7 mouse cellular contexts compared by ENCODE assay signal in genomic region chr6:5401394-5401793, GRCm38 (mm10). TPM values are rescaled to one million over a fixed set of nuclear protein-coding genes. Genes with fewer than 3 reads are reported as not detected.
DNase-seq lines count a peak whose midpoint lies in the region; ATAC-seq and TF ChIP-seq lines count a peak whose summit lies in the region.

No protein-coding gene starts in this region.

- peaks cover 5% of the 10 kb centered on the region; the same call in 1 of the 2 replicates for H3K4me1 ChIP-seq in hindbrain, embryonic 14.5 days (replicated peaks; ENCODE audit: control insufficient read depth, insufficient read depth, low read length)

- DNase-seq in MEL-GATA-1-ER (ENCODE audit: extremely low read depth, low read depth), result peak; percentile 63
- DNase-seq in brain, embryonic 14.5 days (ENCODE audit: low read depth), result peak; percentile 94
- peak; percentile 72 for DNase-seq in forelimb bud, embryonic 11.5 days (ENCODE audit: low read depth, low spot score)
- peak; percentile 81 for DNase-seq in hindbrain, embryonic 14.5 days (ENCODE audit: low spot score)
- DNase-seq in left cerebral cortex, adult 18-20 months (ENCODE audit: low spot score in 2 of 2), result peak; percentile 65 to 71
- peak; percentile 60 for DNase-seq in right cerebral cortex, postnatal 25 days

- H3K27me3 ChIP-seq in hindbrain, embryonic 14.5 days (ENCODE audit: control insufficient read depth, insufficient read depth, low read length), result no peaks in the 10 kb centered on the region

- H3K4me3 ChIP-seq in hindbrain, embryonic 14.5 days (replicated peaks; ENCODE audit: low read length), result no peak overlapping the region

- no peaks in the 10 kb centered on the region for H3K9me3 ChIP-seq in hindbrain, embryonic 14.5 days (ENCODE audit: control insufficient read depth, low read length)

- H3K27ac ChIP-seq in hindbrain, embryonic 14.5 days, result no peak overlapping the region

- H3K4me2 ChIP-seq in hindbrain, embryonic 14.5 days (replicated peaks), result no peak overlapping the region

- peak; percentile 88 for TF ChIP-seq CTCF in brain, embryonic 14.5 days (IDR thresholded peaks at IDR 0.05; ENCODE audit: borderline replicate concordance, extremely low read depth, insufficient read depth, insufficient read length)

- H3K9ac ChIP-seq in hindbrain, embryonic 14.5 days, result no peak overlapping the region

- no peaks in the 10 kb centered on the region for H3K36me3 ChIP-seq in hindbrain, embryonic 14.5 days (replicated peaks; ENCODE audit: control insufficient read depth, insufficient read depth)

- no peak for TF ChIP-seq POLR2A in brain, embryonic 14.5 days (IDR thresholded peaks at IDR 0.05; ENCODE audit: borderline replicate concordance, extremely low read depth, insufficient read depth, insufficient read length, poor library complexity, severe bottlenecking)

- peak; percentile 83 for ATAC-seq in hindbrain, embryonic 14.5 days (ENCODE audit: low FRiP score)
- ATAC-seq in megakaryocyte, adult 5-6 weeks (ENCODE audit: poor library complexity, severe bottlenecking), result peak; percentile 99

- 2% methylated on average over 3 of the region's 3 CpGs for WGBS in hindbrain, embryonic 14.5 days

RNA-seq across cellular contexts. Expression of gene Asb4, which starts 18.2 kb away (rescaled TPM):
- polyA plus RNA-seq in brain, embryonic 14.5 days (2012; rRNA removed), result 19.1 and 20.4 TPM in 2 replicates
- polyA plus RNA-seq in hindbrain, embryonic 14.5 days (2014; fragmentation: Nextera tagmentation; extraction: Ambion mirVana), result 17.1 and 18.7 TPM in 2 replicates
- 1 to 10 TPM in 1 of 2 experiments, under 1 TPM in 1; 0.94 to 1.6 TPM for total RNA-seq in left cerebral cortex, adult 18-20 months (2021)
- not detected in 2 replicates for total RNA-seq in megakaryocyte, adult 5-6 weeks (2015)
- 0.04 TPM in 1 of 2 replicates, not detected in the other for total RNA-seq in megakaryocyte, adult 5-6 weeks (2017)
